Mouse (Mus musculus): ENCODE results near the gene Ccdc28b.

Ccdc28b gene

DNA sequence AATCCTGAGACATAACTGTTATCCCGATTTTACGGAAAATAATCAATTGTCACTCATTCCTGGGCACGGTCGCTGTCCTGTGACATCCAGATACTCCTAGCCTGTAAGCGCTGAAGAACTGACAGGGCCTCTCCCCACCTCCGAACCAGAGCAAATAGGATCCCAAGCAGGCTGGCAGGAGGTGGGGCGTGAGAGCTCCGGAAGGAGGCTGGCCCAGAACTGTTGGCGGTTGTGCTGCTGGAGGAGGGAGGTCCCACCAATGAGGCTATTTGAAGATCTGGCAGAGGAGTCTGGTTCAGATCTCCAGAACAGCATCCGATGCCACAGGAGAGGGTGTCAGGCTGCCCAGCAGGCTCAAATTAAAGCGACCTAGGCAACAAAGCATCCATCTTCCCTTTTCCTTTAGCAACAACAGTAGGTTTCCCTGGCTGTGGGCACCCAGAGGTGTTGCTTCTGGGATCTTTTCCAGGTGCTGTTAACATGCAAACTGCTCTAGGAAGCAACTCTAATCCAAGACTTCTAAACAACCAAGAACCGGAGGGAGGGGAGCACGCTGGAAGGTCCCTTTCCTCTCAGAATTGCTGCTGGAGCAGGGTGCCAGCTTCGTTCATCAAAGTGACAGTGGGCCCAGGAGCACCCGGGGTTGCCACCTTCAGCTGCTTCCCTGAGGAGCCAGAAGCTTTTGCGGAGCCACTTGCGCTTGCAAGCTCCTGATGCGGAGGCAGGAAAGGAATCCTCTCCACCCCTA, 708 bp upstream of the Ccdc28b start:
- DNase-seq (ENCODE audit: inconsistent age in 2 of 2, low spot score in 1 of 2), result peak; percentile 92 to 94

DNA sequence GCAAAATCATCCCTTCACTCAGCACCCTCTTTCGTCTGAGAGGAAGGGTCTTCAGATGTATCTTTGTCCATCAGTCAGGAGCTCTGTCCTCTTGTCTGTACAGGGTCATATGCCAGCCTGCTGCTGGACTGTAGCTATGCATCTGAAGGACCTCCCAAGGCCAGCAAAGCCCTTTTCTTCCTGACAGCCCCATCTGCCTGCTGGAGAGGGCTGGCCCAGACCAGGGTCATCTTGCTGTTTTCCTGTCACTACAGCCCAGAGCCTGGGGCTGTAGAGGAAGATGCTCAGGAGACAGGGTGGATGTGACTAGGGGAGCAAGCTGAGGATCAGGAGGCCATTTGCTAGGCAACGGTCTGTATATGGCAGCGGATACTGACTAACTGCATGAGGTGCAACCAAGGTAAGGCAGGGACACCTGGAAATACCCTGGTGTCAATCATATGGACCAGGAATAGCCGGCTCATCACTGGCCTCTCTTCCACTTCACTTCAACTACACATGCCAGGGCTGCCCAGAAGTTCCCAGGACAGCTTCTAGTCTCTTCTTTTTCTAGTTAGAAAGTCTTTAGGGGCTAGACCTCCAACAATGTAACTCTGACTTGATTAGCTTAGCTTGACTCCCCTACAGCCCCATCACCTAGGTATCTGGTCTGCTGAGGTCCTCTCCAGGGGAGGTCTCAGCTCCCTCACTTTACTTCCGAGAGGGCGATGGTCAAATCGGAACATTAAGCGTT, 778 bp downstream of the Ccdc28b start:
- DNase-seq (ENCODE audit: inconsistent age in 2 of 2, low spot score in 1 of 2), result peak; percentile 46 to 61

DNA sequence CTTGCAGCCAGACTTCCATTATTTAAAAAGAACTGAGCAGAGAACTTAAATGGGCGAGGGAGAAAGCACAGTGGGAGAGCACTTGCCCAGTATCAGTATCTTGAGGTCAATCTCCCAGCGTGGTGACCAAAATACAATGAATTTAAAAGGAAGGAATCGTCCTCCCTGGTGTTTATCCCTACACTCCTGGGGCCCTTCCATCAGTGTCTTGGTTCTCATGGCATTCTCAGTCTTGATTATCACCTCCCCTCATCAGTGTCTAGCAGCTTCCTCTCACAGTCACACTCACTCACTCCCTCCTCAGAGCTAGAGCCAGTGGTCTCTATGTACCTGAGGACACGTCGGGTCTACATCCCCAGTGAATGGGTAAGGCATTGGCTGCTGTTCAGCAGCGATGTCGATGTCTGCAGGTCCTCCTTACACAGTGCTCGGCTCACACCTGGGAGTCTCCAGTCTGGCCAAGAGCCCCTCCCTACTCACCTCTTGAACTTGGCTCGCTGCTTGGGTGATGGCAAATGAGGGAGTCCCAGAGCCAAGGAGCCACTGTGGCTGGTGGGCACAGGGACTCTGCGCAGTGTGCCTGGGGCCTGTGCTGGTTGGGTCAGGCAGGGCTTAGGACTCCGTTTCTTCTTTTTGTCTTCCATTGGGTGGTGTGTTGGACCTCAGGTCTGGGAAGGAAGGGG, 1.5 kb downstream of the Ccdc28b start:
- DNase-seq (ENCODE audit: inconsistent age in 2 of 2, low spot score in 1 of 2), result no peak

DNA sequence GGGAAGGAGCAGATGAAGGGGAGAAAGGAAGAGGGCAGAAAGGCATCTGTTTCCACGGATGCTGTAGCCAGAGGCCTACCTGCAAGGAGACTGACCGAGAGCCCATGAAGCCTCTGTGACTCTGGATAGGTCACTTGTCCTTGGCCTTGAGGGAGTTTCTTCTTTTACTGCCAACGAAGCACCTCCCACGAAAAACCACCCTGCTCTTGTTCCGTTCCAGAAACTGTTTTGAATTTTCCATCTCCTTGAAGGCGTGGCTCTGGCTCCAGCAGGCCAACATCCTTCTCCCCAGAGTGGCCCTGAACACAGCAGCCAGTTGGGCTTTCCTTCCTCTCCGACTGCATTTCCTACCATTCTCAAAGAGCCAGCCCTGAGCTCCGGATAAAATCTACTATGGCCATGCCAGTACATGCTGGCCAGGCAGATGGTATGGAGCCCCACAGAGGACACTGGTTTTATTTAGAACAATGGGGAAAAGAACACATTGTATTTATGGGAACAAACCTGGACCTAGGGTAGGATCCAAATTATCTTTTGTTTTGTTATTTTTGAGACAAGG, 2.4 kb downstream of the Ccdc28b start:
- DNase-seq (ENCODE audit: inconsistent age in 2 of 2, low spot score in 1 of 2), result peak; percentile 57 to 80

DNA sequence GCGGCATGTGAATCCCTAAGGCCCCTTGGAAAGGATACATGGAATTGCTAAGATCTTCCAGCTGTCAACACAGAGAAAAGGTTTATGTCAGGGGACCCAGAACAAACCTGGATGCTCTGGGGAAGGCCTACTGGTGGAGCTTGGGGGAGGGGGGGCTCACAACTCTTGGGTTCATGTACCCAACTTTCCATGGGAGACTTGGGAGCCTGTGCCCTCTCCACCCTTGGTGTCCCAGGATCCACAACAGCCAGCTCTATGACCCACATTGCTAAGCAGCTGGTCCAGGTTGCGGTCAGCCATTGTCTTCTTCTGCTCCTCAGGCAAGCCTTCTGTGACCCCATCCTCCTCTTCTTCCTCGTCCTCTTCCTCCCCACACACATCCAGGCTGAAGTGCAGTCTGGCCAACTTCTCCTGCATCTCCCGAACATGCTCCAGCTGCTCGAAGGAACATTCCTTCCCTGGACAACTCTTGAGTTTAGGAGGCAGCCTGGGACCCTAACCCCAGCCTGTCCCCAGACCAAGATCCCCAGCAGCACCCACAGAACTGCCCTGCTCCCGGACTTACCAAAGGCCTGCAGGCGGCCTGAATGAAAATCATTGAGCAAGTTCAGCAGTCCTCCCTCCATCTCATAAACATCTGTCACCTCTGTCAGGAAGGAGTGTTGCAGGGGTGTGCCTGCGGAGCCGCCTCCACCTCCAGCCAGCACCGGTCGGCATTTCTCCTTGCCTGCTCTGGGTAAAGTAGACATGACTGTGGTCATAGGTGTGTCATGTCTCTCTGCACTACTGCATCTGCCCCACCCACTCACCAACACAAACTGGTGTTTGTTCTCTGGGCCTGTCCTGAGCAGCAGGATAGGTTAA, 3.1 kb downstream of the Ccdc28b start:
- DNase-seq (ENCODE audit: inconsistent age in 2 of 2, low spot score in 1 of 2), result peak; percentile 40 to 52

DNA sequence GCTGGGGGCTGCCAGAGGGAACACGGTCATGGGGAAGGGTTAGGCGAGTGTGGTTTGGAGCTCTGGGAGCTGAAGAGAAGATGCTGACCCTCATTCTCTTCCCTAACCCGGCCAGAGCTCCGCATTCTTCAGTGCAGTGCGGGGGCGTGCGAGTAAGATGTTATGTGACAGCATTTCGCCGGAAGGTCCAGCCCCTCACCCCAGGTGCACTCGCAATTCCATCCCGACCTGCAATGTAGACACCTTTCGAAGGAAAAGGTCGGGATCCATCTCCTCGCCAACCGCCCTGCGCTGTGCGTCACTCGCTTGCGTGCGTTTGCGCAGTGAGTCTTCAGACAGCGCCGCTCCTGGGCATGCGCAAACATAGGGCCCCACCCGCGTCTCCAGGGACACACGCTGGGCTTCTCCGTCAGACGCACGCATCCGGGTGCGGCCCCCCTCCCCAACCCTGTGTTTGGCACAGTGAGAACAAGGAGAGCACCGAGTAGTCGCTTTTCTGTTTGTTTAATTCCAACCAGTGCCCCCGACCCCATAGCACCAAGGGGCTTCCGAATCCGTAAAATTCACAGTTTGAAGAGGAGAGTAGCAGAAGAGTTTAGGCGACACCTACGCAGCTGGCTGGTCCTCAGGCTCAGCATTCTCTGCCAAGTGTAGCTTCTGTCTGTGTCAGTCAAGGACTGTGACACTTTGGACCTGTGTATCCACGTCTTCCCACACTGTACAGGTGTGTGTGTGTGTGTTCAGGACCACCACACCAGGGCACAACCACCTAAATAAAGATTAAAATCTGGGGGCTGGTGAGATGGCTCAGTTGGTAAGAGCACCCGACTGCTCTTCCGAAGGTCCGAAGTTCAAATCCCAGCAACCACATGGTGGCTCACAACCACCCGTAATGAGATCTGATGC, 4.7 kb downstream of the Ccdc28b start, which contains the start of gene Iqcc:
TSS of gene Iqcc (minus strand) at position 314 of the 906 bp plus-strand sequence.
- DNase-seq (ENCODE audit: inconsistent age in 2 of 2, low spot score in 1 of 2), result peak; percentile 98

DNA sequence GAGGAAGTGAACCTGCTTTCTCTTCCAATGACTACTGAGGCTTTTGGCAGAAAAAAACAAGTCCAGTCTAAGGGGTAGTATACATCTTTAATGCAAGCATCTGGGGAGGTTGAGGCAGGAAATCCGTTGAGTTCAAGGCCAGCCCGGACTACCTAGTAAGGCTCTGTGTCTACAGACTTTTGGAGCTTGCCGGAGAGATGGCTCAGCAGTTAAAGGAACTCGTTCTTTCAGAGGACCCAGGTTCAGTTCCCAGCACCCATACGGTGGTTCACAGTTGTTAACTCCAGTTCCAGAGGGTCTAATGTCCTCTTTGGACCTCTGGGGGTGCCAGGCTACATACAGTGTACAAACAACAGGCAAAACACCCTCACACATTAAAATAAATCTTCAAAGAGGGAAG, 5.7 kb downstream of the Ccdc28b start:
- DNase-seq (ENCODE audit: inconsistent age in 2 of 2, low spot score in 1 of 2), result peak in 1 of 2 experiments; percentile 51

DNA sequence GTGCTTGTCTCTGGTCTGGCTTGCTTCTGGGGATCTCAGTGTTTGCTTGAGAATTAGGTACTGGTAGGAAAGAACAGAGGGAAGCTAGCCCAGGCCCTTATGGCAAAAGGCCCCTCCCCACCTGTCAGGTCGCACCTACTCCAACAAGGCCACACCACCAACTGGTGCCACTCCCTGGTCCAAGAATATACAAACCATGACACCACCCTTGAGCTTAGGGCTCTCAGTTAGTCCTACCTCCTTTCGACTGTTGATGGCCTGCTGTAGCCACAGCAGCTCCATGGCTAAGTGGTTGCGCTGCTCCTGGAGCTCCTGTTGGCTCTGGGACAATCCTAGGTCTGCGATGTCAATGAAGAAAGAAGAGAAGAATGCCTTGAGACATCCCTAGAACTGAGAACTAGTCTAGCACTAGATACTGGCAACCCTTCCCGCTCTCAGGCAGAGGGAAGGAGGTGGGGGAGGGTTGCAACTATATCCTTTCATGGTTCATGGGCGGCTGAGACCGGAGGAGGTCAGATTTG, 6.6 kb downstream of the Ccdc28b start:
- peak in 1 of 2 experiments; percentile 31 for DNase-seq (ENCODE audit: inconsistent age in 2 of 2, low spot score in 1 of 2)

DNA sequence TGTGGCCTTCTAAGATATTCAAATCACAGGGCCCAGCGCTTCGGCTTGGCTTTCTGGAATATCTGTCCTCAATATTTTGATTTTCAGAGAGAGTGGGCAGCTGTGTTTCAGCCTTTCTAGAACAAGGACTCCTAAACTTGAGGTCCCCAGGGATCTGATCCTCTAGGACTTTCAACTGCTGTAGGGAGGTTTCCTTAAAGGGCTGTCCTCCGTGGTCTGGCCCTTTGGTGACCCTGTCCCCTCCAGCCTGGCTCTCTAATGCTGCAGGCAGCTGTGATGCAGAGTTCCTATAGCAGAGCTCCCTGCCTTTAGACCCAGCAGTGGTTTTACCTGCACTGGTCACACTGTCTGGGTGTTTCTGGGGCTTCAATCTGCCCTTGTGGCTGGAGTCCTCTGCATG, 7.1 kb downstream of the Ccdc28b start:
- peak in 1 of 2 experiments; percentile 29 for DNase-seq (ENCODE audit: inconsistent age in 2 of 2, low spot score in 1 of 2)

DNA sequence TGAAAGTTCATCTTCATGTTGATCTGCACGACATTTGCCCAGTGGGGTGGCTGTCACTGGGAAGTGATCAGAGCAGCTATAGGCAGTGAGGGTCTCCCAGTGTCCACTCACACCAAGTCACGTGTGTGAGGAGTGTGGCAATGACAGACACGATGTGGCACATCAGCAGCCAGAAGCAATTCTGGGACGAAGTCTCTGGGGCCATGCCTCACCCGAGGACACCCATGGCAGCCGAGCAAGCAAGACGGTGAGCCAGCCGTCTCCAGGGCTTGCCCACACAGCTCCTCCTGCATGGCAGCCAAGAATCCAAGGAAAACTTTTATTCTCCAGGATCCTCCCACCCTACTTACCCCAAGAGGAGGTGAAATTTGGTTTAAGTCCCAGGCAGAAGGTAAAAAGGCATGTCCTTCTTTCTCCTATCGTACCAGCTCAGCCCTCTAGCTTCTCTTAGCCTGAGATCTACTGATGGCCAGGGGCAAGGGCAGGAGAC, 7.9 kb downstream of the Ccdc28b start:
- peak in 1 of 2 experiments; percentile 29 for DNase-seq (ENCODE audit: inconsistent age in 2 of 2, low spot score in 1 of 2)

DNA sequence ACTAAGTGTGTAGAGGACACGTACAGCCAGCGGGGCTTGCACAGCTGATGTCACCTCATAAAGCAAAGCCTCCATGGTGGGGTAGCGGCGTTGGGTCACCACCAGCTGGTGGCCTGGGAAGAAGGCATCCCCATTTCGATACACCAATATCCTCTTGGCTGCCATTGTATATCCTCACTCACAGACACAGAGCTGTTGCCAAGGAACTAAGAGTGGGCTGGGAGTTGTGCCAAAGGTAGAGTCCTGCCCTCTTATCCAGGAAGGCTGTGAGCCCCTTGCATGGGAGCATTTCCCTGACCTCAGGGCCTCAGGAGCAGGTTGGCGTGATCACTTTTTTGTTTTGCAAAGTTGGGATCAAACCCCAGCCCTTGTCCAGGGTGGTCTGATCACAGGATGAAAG, 9.7 kb downstream of the Ccdc28b start, which contains the start of gene Dcdc2b:
TSS of gene Dcdc2b (minus strand) at position 165 of the 400 bp plus-strand sequence.
- DNase-seq (ENCODE audit: inconsistent age in 2 of 2, low spot score in 1 of 2), result peak in 1 of 2 experiments; percentile 31

DNA sequence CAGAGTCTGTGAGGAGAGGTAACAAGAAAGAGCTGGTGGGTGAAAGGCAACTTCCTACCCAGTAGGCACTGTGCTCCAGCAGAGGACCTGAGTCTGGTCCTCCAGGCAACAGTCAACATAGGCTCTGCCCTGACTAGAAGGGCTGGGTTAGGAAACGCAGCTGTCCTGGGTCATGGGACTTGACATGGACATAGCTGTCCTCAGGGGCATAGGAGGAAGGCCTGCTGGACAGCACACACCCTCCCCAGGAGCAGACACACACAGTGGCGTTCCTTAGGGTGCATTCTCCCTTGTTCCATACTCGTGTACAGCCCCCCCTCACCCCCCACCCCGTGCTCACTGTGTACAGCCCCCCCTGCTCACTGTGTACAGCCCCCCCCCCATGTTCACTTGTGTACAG, 13.3 kb downstream of the Ccdc28b start:
- no peak for DNase-seq (ENCODE audit: inconsistent age in 2 of 2, low spot score in 1 of 2)

DNA sequence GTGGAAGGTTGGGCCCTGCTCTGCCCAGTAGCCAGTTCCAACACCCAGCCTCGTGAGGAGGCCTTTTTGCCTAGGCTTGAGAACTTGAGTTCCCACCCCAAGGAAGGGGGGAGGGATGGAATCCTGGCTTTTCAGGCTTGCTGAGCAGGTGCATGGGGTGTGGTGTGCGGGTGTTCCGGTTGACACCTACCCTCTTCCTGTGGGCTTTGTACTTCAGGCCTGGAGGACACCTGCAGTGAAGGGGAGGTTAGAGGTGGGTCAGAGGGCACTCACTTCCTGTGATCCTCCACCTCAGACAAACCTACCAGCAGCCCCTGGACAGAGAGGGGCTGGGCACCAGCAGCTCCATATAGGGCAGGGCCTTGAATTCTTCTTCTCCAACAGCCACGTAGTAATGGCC, 13.7 kb downstream of the Ccdc28b start:
- DNase-seq (ENCODE audit: inconsistent age in 2 of 2, low spot score in 1 of 2), result no peak

DNA sequence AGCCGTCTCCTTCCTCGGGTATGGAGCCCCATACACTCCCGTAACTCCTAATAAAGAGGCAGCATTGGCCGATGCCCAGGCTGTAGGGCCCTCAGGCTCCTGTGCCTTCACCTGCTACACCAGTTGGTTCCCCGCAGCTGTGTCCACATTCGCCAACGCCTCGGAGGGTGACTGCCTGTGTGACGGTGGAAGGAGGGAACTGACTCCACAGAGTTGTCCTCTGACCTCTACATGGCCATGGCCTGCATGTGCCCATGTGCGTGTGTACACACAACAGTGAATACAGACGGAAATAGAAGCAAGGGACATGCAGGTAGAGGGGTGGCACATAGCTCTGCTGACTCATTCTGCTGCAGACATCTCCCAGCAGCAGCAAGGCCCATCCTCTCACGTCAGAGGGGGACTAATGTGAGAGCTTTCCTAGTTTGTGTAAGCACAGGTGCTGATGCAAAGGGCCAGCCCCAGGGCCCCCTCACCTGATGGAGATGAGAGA, 14.6 kb downstream of the Ccdc28b start:
- DNase-seq (ENCODE audit: inconsistent age in 2 of 2, low spot score in 1 of 2), result no peak

DNA sequence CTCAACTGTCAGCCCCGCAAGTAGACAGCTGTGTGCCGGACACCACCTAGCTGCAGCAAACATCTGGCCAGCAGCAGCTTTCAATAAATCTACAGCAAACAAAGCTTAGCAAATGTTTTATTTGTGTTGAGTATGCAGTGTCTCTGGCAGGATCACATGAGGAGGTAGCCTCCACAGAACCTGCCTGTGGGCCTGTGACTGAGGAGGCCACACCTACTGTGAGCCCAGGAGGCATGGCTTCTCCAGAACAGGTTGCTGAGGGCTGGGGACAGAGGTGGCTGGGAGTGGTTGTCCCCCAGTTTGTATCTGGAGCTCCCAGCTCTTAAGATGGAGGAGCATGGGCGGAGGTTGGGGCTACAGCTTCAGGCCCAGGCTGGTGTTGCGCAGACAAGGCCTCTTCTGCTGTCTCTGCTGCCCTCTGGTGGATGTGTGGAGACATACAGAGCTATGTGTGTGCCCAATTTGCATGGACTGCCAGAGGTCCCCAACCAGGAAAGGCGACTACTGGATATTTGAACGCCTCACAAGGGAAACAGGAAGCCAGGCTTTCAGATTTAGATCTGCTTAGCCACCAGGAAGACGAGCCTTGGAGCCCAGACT, 15.2 kb downstream of the Ccdc28b start:
- peak; percentile 80 to 91 for DNase-seq (ENCODE audit: inconsistent age in 2 of 2, low spot score in 1 of 2)

DNA sequence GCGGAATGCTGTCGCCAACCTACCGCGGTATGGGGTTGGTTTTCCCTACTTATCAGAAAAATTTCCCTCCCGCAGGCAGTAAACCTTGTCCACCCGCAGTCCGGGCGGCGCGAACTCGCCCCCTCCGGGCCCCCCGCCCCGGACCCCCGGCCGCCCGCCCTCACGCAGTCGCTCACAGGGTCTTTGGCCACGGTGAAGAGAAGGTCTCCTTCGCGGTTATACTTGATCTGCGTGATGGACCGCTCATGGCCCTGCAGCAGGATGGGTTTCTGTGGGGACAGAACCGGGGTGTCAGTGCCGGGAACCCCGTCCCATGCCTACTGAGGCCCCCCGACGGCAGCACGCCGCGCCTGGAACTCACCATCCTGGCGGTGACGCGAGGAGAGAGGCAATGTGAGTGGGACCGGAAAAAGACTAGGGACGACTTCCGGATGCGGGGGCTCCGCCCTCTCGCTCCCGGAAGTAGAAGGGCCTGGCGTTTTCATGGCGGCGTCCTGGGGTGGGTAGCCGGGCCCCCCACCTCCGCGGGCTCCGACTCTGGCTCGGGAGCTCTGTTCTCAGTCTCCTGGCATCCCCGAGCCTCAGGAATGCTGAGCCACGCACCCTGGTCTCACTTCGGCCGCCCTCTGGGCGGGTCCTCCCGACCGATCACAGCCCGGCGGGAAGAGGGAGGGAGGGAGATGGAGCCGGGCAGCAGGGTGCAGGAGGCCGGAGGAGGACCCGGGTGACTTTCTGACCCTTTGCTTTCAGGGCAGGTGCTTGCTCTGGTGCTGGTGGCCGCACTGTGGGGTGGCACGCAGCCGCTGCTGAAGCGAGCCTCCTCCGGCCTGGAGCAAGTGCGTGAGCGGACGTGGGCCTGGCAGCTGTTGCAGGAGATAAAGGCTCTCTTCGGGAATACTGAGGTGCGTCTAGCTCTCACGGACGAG, 23.3 kb downstream of the Ccdc28b start, which contains the start of the genes Eif3i and Tmem234:
TSS of gene Eif3i (minus strand) at position 416 of the 926 bp plus-strand sequence.
TSS of gene Tmem234 (plus strand) at position 436 of the 926 bp plus-strand sequence.
- DNase-seq (ENCODE audit: inconsistent age in 2 of 2, low spot score in 1 of 2), result peak; percentile 88 to 95

DNA sequence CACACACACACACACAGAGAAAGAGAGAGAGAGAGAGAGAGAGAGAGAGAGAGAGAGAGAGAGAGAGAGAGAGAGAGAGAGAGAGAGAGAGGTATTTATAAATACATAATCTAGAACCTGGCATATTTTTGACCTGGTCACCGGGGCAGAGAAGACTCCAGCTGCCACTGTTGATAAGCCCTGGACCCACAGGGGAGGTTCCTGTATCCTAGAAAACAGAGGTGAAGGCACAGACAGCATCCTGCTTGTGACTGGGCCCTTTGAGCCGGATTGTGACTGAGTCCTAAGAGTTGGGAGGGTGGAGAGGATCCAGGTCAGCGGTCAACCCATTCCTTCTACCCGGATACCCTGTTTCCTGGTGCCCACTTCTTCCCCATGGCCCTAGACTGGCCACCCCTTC, 34.9 kb downstream of the Ccdc28b start:
- DNase-seq (ENCODE audit: inconsistent age in 2 of 2, low spot score in 1 of 2), result no peak

Measured in adrenal gland, adult (tissue).